Mouse (Mus musculus) spleen, adult 2 months (tissue): Measurements from ENCODE around the gene Aoc3.

Experiments used
- CTCF ChIP-seq: fragments of 200-500 bp; IDR thresholded peaks from 2 replicates; pipeline ENCODE4 v1.5.1; 2011; ENCODE audit warnings: mild to moderate bottlenecking, inconsistent platforms; ENCODE audit not compliant: insufficient read depth, insufficient read length, insufficient replicate concordance; ENCODE audit errors: extremely low read depth
- POLR2A ChIP-seq: fragments of 200-500 bp; IDR thresholded peaks from 2 replicates; pipeline ENCODE4 v1.6.1; 2011; ENCODE audit warnings: low read depth, low read length, inconsistent platforms

- TF ChIP-seq CTCF (no peak), POLR2A (no peak)
Observed at GRCm38 (mm10) chr11:101283805-101284204, 46.6 kb upstream of the Aoc3 start.
